Mouse (Mus musculus) bone marrow macrophage, adult 2 months (primary cell): ENCODE measurements at regions not wholly inside any gene's neighbourhood (a gene's known extent, or its start where the extent isn't known, plus 50 kb on each side); places are given as distances from the start of the nearest gene placed in this dataset.

ENCODE experiments used
- CTCF ChIP-seq: IDR thresholded peaks from 2 replicates; pipeline ENCODE4 v1.5.1; 2012; ENCODE audit warnings: low read depth, mild to moderate bottlenecking, low read length, moderate library complexity
- POLR2A ChIP-seq: IDR thresholded peaks from 2 replicates; pipeline ENCODE4 v1.6.1; 2012; ENCODE audit warnings: mild to moderate bottlenecking, low read depth, low read length, borderline replicate concordance

- TF ChIP-seq POLR2A = no peak
- TF ChIP-seq CTCF = no peak
Observed at GRCm38 (mm10) chr4:99354241-99354640, 58.5 kb downstream of the Gm12689 start.
